ENCODE assay signal across 8 mouse cellular contexts in the genomic region with DNA sequence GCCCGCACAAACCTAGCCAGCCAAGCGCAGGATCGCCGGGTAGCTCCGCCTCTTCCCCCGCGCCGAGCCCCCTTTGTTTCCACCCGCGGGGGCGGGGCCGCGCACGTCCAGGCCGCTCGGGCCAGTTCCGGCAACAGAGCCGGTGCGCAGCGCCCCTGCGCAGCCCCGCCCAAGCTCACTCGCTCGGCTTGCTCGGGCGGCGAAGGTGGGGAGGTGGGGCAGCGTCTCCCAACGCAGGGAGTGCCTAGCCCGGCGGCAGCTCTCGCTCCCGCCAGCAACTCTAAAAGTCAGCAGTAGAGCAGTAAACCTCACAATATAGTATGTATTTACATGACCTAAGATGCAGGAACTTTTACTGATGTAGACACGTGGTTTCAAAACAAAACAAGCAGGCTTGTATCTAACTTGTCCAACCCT.
A peak's percentile ranks its signal among the peaks of the same experiment; 100 is the strongest.
DNase-seq lines count a peak whose midpoint lies in the region; ATAC-seq and TF ChIP-seq lines count a peak whose summit lies in the region.

No protein-coding gene starts in this region.

- H3K9me3 ChIP-seq in embryonic facial prominence, embryonic 15.5 days (replicated peaks) = no peaks in the 10 kb centered on the region
- H3K9me3 ChIP-seq in kidney, embryonic 14.5 days (ENCODE audit: control insufficient read depth, low read length) = no peaks in the 10 kb centered on the region
- H3K9me3 ChIP-seq in limb, embryonic 15.5 days = no peaks in the 10 kb centered on the region

- peak; percentile 97 for DNase-seq in 416B (ENCODE audit: low read depth)
- peak; percentile 93 to 94 for DNase-seq in heart, adult 9 months (ENCODE audit: low spot score in 2 of 2)
- DNase-seq in monocyte, adult 2 months (ENCODE audit: low read depth in 1 of 2, low spot score in 2 of 2) = peak; percentile 85 to 89
- DNase-seq in spleen, postnatal 36 days (ENCODE audit: low spot score in 2 of 2) = peak; percentile 98 to 99

- no peaks in the 10 kb centered on the region for H3K36me3 ChIP-seq in embryonic facial prominence, embryonic 15.5 days
- no peaks in the 10 kb centered on the region for H3K36me3 ChIP-seq in kidney, embryonic 14.5 days (ENCODE audit: control insufficient read depth, insufficient read depth, low read length)
- no peaks in the 10 kb centered on the region for H3K36me3 ChIP-seq in limb, embryonic 15.5 days

- H3K27me3 ChIP-seq in embryonic facial prominence, embryonic 15.5 days = no peaks in the 10 kb centered on the region
- no peaks in the 10 kb centered on the region for H3K27me3 ChIP-seq in kidney, embryonic 14.5 days (ENCODE audit: control insufficient read depth, insufficient read depth, low read length)
- no peaks in the 10 kb centered on the region for H3K27me3 ChIP-seq in limb, embryonic 15.5 days

- peak overlapping the region; percentile 61 for H3K4me3 ChIP-seq in bone marrow, adult 2 months (replicated peaks; ENCODE audit: control insufficient read depth, low read depth, low read length)
- H3K4me3 ChIP-seq in embryonic facial prominence, embryonic 15.5 days (replicated peaks) = peak overlapping the region; percentile 53
- H3K4me3 ChIP-seq in kidney, embryonic 14.5 days (ENCODE audit: low read length) = peak overlapping the region; percentile 40
- H3K4me3 ChIP-seq in limb, embryonic 15.5 days = peak overlapping the region; percentile 48

- TF ChIP-seq CTCF in bone marrow, adult 2 months (IDR thresholded peaks at IDR 0.05; ENCODE audit: control insufficient read depth, insufficient read depth, low read length) = no peak

- H3K4me2 ChIP-seq in embryonic facial prominence, embryonic 15.5 days (replicated peaks) = peak overlapping the region; percentile 65
- peak overlapping the region; percentile 44 for H3K4me2 ChIP-seq in kidney, embryonic 14.5 days (replicated peaks; ENCODE audit: low read depth, low read length)
- peak overlapping the region; percentile 57 for H3K4me2 ChIP-seq in limb, embryonic 15.5 days

- peak overlapping the region; percentile 59 for H3K27ac ChIP-seq in bone marrow, adult 2 months (ENCODE audit: control insufficient read depth, insufficient read depth, low read depth, low read length, poor library complexity)
- peak overlapping the region; percentile 70 for H3K27ac ChIP-seq in embryonic facial prominence, embryonic 15.5 days (replicated peaks)
- H3K27ac ChIP-seq in kidney, embryonic 14.5 days (ENCODE audit: low read depth, low read length) = peak overlapping the region; percentile 52; the same call in 1 of the 2 replicates
- H3K27ac ChIP-seq in limb, embryonic 15.5 days = peak overlapping the region; percentile 78

- TF ChIP-seq POLR2A in bone marrow, adult 2 months (IDR thresholded peaks at IDR 0.05; ENCODE audit: borderline replicate concordance, control insufficient read depth, low read depth, low read length) = peak; percentile 94; the same call in 1 of the 2 replicates

- no peaks in the 10 kb centered on the region; the same call in 1 of the 2 replicates for H3K4me1 ChIP-seq in bone marrow, adult 2 months (ENCODE audit: control insufficient read depth, insufficient read depth, low read length)
- peaks cover 26% of the 10 kb centered on the region for H3K4me1 ChIP-seq in embryonic facial prominence, embryonic 15.5 days
- H3K4me1 ChIP-seq in kidney, embryonic 14.5 days (ENCODE audit: control insufficient read depth, insufficient read depth, low read length) = peaks cover 20% of the 10 kb centered on the region
- H3K4me1 ChIP-seq in limb, embryonic 15.5 days = peaks cover 13% of the 10 kb centered on the region

- peak overlapping the region; percentile 26; the same call in 1 of the 2 replicates for H3K9ac ChIP-seq in embryonic facial prominence, embryonic 15.5 days
- peak overlapping the region; percentile 3; the same call in 1 of the 2 replicates for H3K9ac ChIP-seq in kidney, embryonic 14.5 days (ENCODE audit: low read depth, low read length)
- H3K9ac ChIP-seq in limb, embryonic 15.5 days = peak overlapping the region; percentile 35; the same call in 1 of the 2 replicates

- peak; percentile 90 for ATAC-seq in embryonic facial prominence, embryonic 15.5 days (ENCODE audit: insufficient number of reproducible peaks, low FRiP score, low TSS enrichment, low read depth)
- ATAC-seq in kidney, embryonic 14.5 days (ENCODE audit: low FRiP score, low TSS enrichment) = peak; percentile 91
- peak; percentile 91 for ATAC-seq in limb, embryonic 15.5 days (ENCODE audit: insufficient number of reproducible peaks, low FRiP score, low TSS enrichment, low read depth)

- 0% methylated on average over 26 of the region's 34 CpGs for WGBS in bone marrow, adult 2 months
- 0% methylated on average over 21 of the region's 34 CpGs for WGBS in embryonic facial prominence, embryonic 15.5 days
- 0% methylated on average over 23 of the region's 34 CpGs for WGBS in kidney, embryonic 14.5 days
- 1% methylated on average over 20 of the region's 34 CpGs for WGBS in limb, embryonic 15.5 days

Comparison
In these comparisons a context has a peak if more than half of its experiments do, and no peak if none do; other contexts are left out.
1. Peak in every context shown above with its lines: DNase-seq, ATAC-seq, H3K4me3 ChIP-seq and H3K27ac ChIP-seq.